Mouse (Mus musculus): ENCODE results near the gene Crp. TPM values are rescaled to one million over a fixed set of nuclear protein-coding genes. Genes with fewer than 3 reads are reported as not detected.

The Crp gene
- total RNA-seq (2015; ENCODE audit: low replicate concordance) (not detected in 2 replicates), total RNA-seq (2017; ENCODE audit: low replicate concordance) (not detected in 2 replicates)

DNA sequence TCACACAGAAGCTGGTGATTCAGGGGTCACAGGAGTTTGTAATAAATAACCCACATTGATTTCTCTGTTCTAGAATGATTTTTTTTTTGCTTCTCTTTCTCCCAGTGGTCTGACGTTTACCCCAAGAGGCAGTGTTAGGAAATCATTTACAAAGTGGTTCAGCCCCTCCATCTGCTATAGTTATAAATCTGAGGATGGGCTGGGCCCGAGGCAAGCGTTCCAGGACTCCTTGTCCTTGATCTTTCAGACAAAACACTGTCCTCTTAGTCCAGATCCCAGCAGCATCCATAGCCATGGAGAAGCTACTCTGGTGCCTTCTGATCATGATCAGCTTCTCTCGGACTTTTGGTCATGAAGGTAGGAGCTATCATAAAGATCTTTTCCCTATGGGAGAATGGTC lies at the start of gene Crp:
Gene Crp (plus strand): TSS at position 212 of the 400 bp plus-strand sequence.
- no peak for ATAC-seq (replicated peaks; ENCODE audit: low FRiP score, poor library complexity, severe bottlenecking)

GRCm38 (mm10) chr1:172649396-172649795 lies 48.5 kb upstream of the Crp start:
- no peak for ATAC-seq (replicated peaks; ENCODE audit: low FRiP score, poor library complexity, severe bottlenecking)

GRCm38 (mm10) chr1:172650519-172651287 lies 47.2 kb upstream of the Crp start:
- no peak for ATAC-seq (replicated peaks; ENCODE audit: low FRiP score, poor library complexity, severe bottlenecking)

DNA sequence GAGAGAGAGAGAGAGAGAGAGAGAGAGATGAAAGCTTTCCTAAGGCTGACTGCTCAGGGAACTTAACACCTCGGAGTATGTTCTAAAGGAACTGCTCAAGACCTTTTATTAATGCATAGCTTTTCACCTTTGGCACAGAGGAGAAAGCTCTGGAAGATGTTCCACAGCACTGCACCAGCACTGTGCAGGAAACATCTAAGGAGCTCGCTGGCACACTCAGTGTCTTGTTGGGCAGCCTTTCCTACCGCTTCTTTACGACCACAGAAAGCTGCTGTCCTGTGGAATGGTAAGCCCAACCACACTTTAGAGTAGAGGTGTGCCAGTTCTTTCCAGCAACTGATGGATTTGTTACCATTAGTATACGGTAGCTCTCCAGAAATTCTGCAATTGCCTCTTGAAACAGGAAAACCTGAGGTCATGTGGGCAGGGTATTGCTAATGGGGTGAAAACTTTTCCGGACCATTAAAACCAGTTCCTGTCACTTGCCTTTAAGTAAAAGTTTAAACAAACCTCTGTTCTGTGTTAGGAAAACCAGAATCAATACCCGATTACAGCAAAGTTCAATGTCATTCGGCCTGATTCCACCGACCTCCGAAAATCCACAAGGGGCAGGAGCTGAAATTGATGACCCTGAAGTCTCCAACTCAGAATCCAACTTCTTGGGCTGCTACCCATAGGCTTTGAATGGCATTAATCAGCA lies 46.4 kb upstream of the Crp start:
- ATAC-seq (replicated peaks; ENCODE audit: low FRiP score, poor library complexity, severe bottlenecking): no peak

DNA sequence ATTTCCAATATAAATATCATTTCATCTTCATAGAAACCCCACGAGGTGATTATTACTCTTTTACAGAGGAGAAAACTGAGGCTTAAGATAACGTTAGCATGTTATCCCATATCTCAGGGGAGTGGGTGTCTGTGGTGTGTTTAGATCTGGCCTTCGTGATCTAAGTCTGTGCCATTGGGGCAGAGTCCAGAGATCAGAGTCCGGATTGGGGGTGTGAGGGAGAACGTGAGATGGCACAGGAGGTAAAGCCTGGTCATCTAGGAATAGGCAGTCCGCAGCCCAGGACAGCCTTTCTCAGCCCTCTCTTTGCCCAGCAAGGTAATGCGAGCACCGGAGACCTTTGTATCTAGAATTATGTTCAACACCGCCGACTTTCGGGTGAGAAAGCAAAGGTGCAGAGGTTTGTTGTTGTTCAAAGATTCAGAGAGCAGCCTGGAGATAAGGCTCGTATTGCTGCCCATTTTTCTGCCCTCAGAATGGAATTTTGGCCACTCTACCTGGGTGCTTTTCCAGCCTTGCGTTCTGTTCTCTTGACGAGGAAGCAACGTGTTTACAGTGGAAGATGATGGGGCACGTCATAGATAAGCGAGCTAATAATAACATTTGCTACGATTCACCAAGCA lies 45.7 kb upstream of the Crp start:
- ATAC-seq (replicated peaks; ENCODE audit: low FRiP score, poor library complexity, severe bottlenecking): no peak

DNA sequence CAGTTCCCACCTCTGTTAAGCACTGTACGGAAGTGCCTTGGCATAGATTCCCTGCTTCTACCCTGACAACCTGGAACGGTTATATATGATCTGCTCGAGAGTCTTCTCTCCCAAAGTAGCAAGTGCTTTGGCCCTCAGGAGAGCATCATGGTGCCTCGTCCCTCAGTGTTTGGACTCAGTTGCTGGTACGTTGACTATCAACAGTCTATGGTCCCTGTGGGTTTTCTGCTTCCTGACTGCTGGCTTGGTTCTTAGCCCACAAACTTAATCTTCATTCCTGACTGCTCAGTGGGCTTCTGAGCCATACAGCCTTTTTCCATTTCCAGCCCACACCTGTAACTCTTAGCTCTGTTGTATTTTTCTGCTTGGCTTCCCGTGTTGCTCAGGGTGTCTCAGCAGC lies 44.0 kb upstream of the Crp start:
- no peak for ATAC-seq (replicated peaks; ENCODE audit: low FRiP score, poor library complexity, severe bottlenecking)

GRCm38 (mm10) chr1:172657266-172657665 lies 40.6 kb upstream of the Crp start:
- no peak for ATAC-seq (replicated peaks; ENCODE audit: low FRiP score, poor library complexity, severe bottlenecking)

GRCm38 (mm10) chr1:172659688-172660087 lies 38.2 kb upstream of the Crp start:
- no peak for ATAC-seq (replicated peaks; ENCODE audit: low FRiP score, poor library complexity, severe bottlenecking)

GRCm38 (mm10) chr1:172665457-172665856 lies 32.4 kb upstream of the Crp start:
- no peak for ATAC-seq (replicated peaks; ENCODE audit: low FRiP score, poor library complexity, severe bottlenecking)

GRCm38 (mm10) chr1:172667597-172667996 lies 30.3 kb upstream of the Crp start:
- ATAC-seq (replicated peaks; ENCODE audit: low FRiP score, poor library complexity, severe bottlenecking): no peak

DNA sequence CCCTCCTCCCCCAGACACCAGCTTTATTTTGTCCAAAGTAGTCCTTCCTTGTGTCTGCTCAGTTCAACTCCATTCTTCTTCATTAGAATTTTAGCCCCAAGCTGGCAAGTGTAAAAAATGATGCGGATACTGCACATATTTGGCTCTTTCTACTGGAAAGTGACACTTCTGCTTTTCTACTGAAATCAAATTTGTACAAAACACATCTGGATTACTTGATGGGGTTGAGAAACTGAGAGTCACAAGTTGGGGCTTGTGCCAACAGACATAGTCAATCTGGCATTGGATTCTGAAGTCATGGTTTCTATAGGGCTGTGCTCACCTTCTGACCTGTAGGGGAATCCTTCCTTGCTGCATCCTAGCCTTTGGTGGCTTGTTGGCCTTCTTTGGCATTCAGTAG lies 27.1 kb upstream of the Crp start:
- no peak for ATAC-seq (replicated peaks; ENCODE audit: low FRiP score, poor library complexity, severe bottlenecking)

DNA sequence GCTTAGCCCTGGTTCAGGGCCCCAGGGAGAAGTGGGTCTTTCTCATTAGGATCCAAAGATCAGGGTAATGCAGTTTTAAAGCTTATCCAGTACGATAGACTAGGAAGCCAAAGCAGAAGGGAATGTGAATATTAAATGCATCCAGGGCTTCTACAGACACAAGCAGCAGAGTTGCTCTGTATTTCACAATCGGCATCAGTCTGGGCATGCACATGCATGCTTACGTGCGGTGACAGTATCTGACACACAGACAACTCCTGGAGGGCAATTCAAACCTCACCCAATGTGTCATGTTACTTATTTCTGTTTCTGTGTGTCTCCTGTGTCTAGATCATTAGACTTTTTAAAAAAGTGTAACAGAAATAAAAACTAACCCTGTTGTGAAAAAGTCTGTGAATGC lies 17.1 kb upstream of the Crp start:
- no peak for ATAC-seq (replicated peaks; ENCODE audit: low FRiP score, poor library complexity, severe bottlenecking)

DNA sequence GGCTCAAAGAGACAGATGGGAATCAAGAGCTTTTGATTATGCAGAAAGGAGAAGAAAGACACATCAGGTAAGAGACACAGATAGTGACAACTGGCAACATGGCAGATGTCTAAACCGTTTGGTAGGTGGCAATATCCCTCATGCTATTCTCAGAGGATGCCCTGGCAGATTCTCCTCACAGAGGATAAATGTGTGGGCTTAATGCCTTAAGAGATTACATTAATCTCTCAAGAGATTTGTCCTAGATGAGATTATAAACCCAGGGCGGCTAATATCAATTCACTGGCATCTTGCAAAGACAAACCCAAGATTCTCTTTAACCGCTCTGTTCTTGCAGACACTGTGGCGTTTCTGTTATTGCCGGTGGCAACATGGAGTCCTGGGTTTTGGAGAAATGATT lies 14.3 kb upstream of the Crp start:
- no peak for ATAC-seq (replicated peaks; ENCODE audit: low FRiP score, poor library complexity, severe bottlenecking)

DNA sequence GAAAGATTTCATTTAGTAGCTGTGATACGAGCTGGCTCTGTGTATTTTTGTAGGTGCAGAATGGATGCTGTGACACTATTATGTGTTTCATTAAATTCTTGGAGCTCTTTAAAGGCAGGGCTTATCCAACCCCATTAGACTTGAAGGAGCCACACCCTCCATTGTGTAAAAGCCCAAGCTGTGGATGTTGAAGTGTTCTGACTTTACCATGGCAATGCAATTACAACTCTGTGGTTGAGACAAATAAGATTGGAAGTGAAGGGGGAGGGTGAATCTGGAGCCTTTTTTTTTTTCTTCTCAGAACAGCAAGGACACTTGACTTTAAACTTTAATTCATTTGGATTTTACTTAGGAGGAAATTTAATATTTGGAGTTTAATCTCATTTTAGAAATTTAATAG lies 13.9 kb upstream of the Crp start:
- no peak for ATAC-seq (replicated peaks; ENCODE audit: low FRiP score, poor library complexity, severe bottlenecking)

DNA sequence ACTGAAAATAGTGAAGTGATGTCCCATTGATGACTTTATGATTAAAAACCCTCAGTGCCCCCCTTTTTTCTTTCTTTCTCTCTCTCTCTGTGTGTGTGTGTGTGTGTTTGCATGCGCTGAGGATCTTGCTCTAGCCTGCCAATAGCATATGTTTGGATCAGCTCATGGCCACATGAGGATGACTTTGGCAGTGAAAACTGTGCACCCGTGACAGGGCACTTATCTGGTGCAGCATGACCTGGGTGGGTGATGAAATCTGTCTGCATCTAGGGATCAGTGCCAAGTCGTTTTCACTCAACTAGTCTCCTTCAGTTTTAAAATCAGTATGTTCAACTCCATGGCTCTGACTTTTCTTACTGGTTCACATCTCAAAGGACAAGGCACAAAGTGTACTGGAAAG lies 12.7 kb upstream of the Crp start:
- ATAC-seq (replicated peaks; ENCODE audit: low FRiP score, poor library complexity, severe bottlenecking): no peak

DNA sequence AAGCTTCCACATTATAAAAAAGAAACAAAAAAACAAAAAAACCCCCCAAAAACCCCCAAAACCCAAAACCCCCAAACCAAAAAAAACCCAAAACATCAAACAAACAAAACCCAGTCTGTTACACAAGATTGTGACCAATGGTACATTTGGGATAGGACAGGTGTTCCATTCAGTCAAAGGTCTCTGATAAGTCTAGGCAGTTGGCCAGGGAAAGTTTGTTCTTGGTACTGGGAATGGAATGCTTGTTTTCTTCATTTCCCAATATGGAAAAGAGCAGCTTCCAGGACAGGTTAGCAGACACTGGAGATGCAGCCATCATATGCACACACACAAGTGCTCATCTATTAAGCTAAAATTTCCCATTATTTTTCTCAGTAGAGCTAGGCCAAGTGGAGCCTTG lies 433 bp upstream of the Crp start:
- ATAC-seq (replicated peaks; ENCODE audit: low FRiP score, poor library complexity, severe bottlenecking): no peak

- ATAC-seq (replicated peaks; ENCODE audit: low FRiP score, poor library complexity, severe bottlenecking): no peak
Measured at GRCm38 (mm10) chr1:172700814-172701213, 3.0 kb downstream of the Crp start.

GRCm38 (mm10) chr1:172701381-172701780 lies 3.5 kb downstream of the Crp start:
- no peak for ATAC-seq (replicated peaks; ENCODE audit: low FRiP score, poor library complexity, severe bottlenecking)

DNA sequence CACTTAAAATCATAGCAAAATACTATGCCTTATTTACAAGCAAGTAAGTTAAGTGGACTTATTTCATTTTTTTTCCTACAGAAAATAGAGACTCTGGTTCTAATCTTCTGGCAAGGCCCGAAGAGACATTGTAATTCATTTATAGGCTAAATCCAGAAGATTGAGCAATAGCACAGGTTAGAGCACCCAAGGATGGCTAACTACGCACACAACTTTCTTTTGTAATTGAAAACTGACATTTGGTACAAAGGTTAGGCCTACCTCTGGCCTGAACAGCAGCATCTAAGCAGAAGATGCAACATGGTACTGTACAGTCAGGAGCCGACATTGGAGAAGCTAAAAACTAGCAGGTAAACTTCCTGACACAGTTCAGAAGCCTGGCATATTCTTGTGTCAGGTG lies 4.0 kb downstream of the Crp start:
- ATAC-seq (replicated peaks; ENCODE audit: low FRiP score, poor library complexity, severe bottlenecking): no peak

- ATAC-seq (replicated peaks; ENCODE audit: low FRiP score, poor library complexity, severe bottlenecking): no peak
Measured at GRCm38 (mm10) chr1:172704769-172705168, 6.9 kb downstream of the Crp start.

DNA sequence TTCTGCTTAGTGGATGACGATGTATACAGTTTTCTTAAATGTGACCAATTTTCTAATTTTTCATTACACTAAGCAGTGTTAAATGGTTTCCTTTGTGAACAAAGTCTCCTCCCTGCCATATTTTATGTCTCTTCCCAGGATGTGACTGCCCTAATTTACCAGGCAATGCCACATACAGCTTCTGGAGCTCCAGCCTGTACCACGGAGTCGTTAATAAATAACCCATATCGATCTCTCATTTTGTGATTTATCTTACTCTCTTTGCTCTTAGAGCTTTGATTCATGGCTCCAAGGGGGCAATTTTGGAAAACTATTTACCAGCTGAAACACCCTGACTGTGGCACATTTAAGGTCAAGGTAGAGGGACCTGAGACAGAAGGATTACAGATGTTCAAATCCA lies 8.4 kb downstream of the Crp start:
- ATAC-seq (replicated peaks; ENCODE audit: low FRiP score, poor library complexity, severe bottlenecking): no peak
